Comparison of ENCODE assay signal across 9 mouse cellular contexts in the genomic region with DNA sequence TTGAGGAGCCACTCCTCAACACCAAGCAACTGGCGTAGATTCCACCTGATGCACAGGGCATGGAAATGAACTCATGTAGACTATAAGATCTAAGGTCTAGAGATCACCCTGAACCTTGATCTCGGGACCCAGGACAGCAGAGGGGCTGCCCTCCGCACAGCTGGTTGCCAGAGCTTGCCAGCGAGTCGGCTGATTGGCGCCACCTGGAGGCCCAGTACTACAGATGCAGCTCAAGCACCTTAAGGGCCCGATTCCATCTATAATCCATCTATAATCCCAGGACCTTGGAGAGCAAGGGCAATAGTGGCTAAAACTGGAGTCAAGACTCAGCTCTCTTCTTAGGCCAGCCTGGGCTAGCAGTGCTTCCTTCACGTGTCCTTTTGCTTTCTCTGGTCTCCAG. TPM values are rescaled to one million over a fixed set of nuclear protein-coding genes. Genes with fewer than 3 reads are reported as not detected.
A peak's percentile ranks its signal among the peaks of the same experiment; 100 is the strongest.
DNase-seq lines count a peak whose midpoint lies in the region; ATAC-seq lines count a peak whose summit lies in the region.
"Had no signal": no experiment of that assay in that cellular context is flagged by ENCODE, and none has a peak within 500 bp of the region (broad histone marks: within the 10 kb centered on the region; RNA-seq: fewer than 3 reads in every experiment).

No protein-coding gene starts in this region.

- 2% methylated on average over 8 of the region's 8 CpGs for WGBS in embryonic facial prominence, embryonic 12.5 days

- H3K4me3 ChIP-seq in embryonic facial prominence, embryonic 12.5 days = no peak overlapping the region

- no peak for ATAC-seq in embryonic facial prominence, embryonic 12.5 days (ENCODE audit: insufficient number of reproducible peaks, insufficient read depth, low FRiP score, low TSS enrichment)
- ATAC-seq: Patski had no signal

- no peaks in the 10 kb centered on the region for H3K9me3 ChIP-seq in embryonic facial prominence, embryonic 12.5 days

- H3K4me1 ChIP-seq in embryonic facial prominence, embryonic 12.5 days = 0 out of 2 replicates have a peak, but pooled peaks cover 7% of the 10 kb centered on the region

- peak; percentile 34 to 50 for DNase-seq in cerebellum, adult 18-20 months
- DNase-seq in cerebellum, adult 11-12 months = no peak
- peak; percentile 86 for DNase-seq in R1 (ENCODE audit: low read depth, low spot score)
- peak; percentile 80 to 84 for DNase-seq in heart, postnatal 14 days
- peak; percentile 71 to 81 for DNase-seq in layer of hippocampus, postnatal 10 days (ENCODE audit: low spot score in 2 of 2)
- peak; percentile 84 for DNase-seq in mesoderm, embryonic 11.5 days (ENCODE audit: low read depth, low spot score)
- peak; percentile 51 to 75 for DNase-seq in spleen, adult 18-20 months

- peaks cover 46% of the 10 kb centered on the region for H3K27me3 ChIP-seq in embryonic facial prominence, embryonic 12.5 days
- H3K27me3 ChIP-seq: Patski had no signal

- H3K27ac ChIP-seq in embryonic facial prominence, embryonic 12.5 days = no peak overlapping the region

- H3K36me3 ChIP-seq in embryonic facial prominence, embryonic 12.5 days = no peaks in the 10 kb centered on the region

- intact Hi-C loops in heart, postnatal 14 days (cut with DNase I) = loop anchor here (1.0 to 5.0 kb wide), 2 partner anchors 74 to 117 kb away; no protein-coding TSS in a partner anchor

- H3K9ac ChIP-seq in embryonic facial prominence, embryonic 12.5 days = no peak overlapping the region

- H3K4me2 ChIP-seq in embryonic facial prominence, embryonic 12.5 days (replicated peaks) = peak overlapping the region; percentile 75; the same call in 1 of the 2 replicates

RNA-seq across cellular contexts. Expression of a gene that starts 0.9 kb away (rescaled TPM):
- polyA plus RNA-seq in embryonic facial prominence, embryonic 12.5 days (2016; fragmentation: Nextera tagmentation; extraction: Ambion mirVana) = 3.5 and 3.9 TPM in 2 replicates
- total RNA-seq in heart, postnatal 14 days (2021) = 10 to 100 TPM; 14.5 to 15.5 TPM
- total RNA-seq in layer of hippocampus, postnatal 10 days (2021) = 1 to 10 TPM; 1.4 to 1.8 TPM

RNA-seq across cellular contexts. Expression of a gene that starts 26.5 kb away (rescaled TPM):
- polyA plus RNA-seq in embryonic facial prominence, embryonic 12.5 days (2016; fragmentation: Nextera tagmentation; extraction: Ambion mirVana) = 1.4 and 1.7 TPM in 2 replicates
- 1 to 10 TPM in 1 of 2 experiments, under 1 TPM in 1; 0.72 to 3.3 TPM for total RNA-seq in heart, postnatal 14 days (2021)
- total RNA-seq in layer of hippocampus, postnatal 10 days (2021) = under 1 TPM; 0.11 to 0.14 TPM

RNA-seq across cellular contexts. Expression of a gene that starts 40.7 kb away (rescaled TPM):
- 78.6 and 81.2 TPM in 2 replicates for polyA plus RNA-seq in embryonic facial prominence, embryonic 12.5 days (2016; fragmentation: Nextera tagmentation; extraction: Ambion mirVana)
- 10 to 100 TPM; 25.7 to 28.0 TPM for total RNA-seq in heart, postnatal 14 days (2021)
- total RNA-seq in layer of hippocampus, postnatal 10 days (2021) = 100 to 1,000 TPM; 393 to 420 TPM

Comparison
In these comparisons a context has a peak if more than half of its experiments do, and no peak if none do; other contexts are left out.
1. RNA of a gene that starts 0.9 kb away (total RNA-seq): 14.5 to 15.5 TPM in heart, postnatal 14 days; 1.4 to 1.8 TPM in layer of hippocampus, postnatal 10 days; every median in the first group is over 4 times any median in the second.
2. RNA of a gene that starts 40.7 kb away (total RNA-seq): 393 to 420 TPM in layer of hippocampus, postnatal 10 days; 25.7 to 28.0 TPM in heart, postnatal 14 days; every median in the first group is over 10 times any median in the second.